Mouse (Mus musculus) liver, postnatal 0 days (tissue): ENCODE results near the gene St5. TPM values are rescaled to one million over a fixed set of nuclear protein-coding genes. Genes with fewer than 3 reads are reported as not detected.
A peak's percentile ranks its signal among the peaks of the same experiment; 100 is the strongest.

ENCODE experiments used
- ATAC-seq: fragments of 200-750 bp; cut with Nextera tagmentation; 2 replicates; pipeline ENCODE4 v1.8.0; 2017; ENCODE audit warnings: mild to moderate bottlenecking, moderate library complexity
- DNase-seq: peaks from one replicate; pipeline ENCODE4 v3.0.0-alpha.2; 2016
- H3K27ac ChIP-seq: fragments of 300-500 bp; sonication (generic); 2 replicates; pipeline ENCODE4 v1.5.1; 2014; ENCODE audit warnings: antibody characterized with exemption, moderate library complexity, mild to moderate bottlenecking, low read depth
- H3K27me3 ChIP-seq: fragments of 300-500 bp; sonication (generic); 2 replicates; pipeline ENCODE4 v1.6.1; 2014; ENCODE audit warnings: low read length, control low read depth, mixed read lengths; ENCODE audit not compliant: insufficient read depth
- H3K36me3 ChIP-seq: fragments of 300-500 bp; sonication (generic); replicated peaks from 2 replicates; pipeline ENCODE4 v1.6.1; 2014; ENCODE audit warnings: mild to moderate bottlenecking, control low read depth, low read length, moderate library complexity, mixed read lengths; ENCODE audit not compliant: insufficient read depth
- H3K4me1 ChIP-seq: fragments of 300-500 bp; sonication (generic); 2 replicates; pipeline ENCODE4 v1.6.1; 2014; ENCODE audit warnings: antibody characterized with exemption, mild to moderate bottlenecking, control low read depth; ENCODE audit not compliant: insufficient read depth
- H3K4me2 ChIP-seq: fragments of 300-500 bp; sonication (generic); 2 replicates; pipeline ENCODE4 v1.6.1; 2014; ENCODE audit warnings: low read depth, mild to moderate bottlenecking, low read length, moderate library complexity, mixed read lengths
- H3K4me3 ChIP-seq: fragments of 300-500 bp; sonication (generic); 2 replicates; pipeline ENCODE4 v1.5.1; 2014; ENCODE audit warnings: low read depth, low read length
- H3K9ac ChIP-seq: fragments of 300-500 bp; sonication (generic); replicated peaks from 2 replicates; pipeline ENCODE4 v1.6.1; 2014; ENCODE audit warnings: mild to moderate bottlenecking, moderate library complexity
- H3K9me3 ChIP-seq: fragments of 300-500 bp; sonication (generic); 2 replicates; pipeline ENCODE4 v1.6.1; 2016; ENCODE audit warnings: mild to moderate bottlenecking, control low read depth, low read length, mixed read lengths
- CTCF ChIP-seq: sonication (generic); IDR thresholded peaks from 2 replicates; pipeline ENCODE4 v1.5.1; 2016; ENCODE audit warnings: antibody characterized with exemption, low read depth
- EP300 ChIP-seq: IDR thresholded peaks from 2 replicates; pipeline ENCODE4 v1.6.1; 2016; ENCODE audit warnings: antibody characterized with exemption, low read depth, mild to moderate bottlenecking
- WGBS: fragments of 180-500 bp; shearing (Covaris S2); extraction: QIAGEN DNeasy Blood & Tissue Kit; methylation state at CpG from one replicate; pipeline ENCODE4 v1.1.7; 2014; ENCODE audit not compliant: insufficient replicate concordance; 5-methylcytosine and 5-hydroxymethylcytosine counted together
- polyA plus RNA-seq: library from polyadenylated mRNA; unstranded; fragments of >200 nt; fragmentation: Nextera tagmentation; extraction: Ambion mirVana; gene quantifications from 2 replicates; pipeline ENCODE4 v1.2.1, GENCODE M21; 2015

Gene St5
- polyA plus RNA-seq, 1 experiment from 2014 or later = 33.9 TPM

GRCm38 (mm10) chr7:109602022-109602421 lies 101.4 kb downstream of the St5 start:
- no peak for TF ChIP-seq CTCF
- TF ChIP-seq EP300 = no peak
- Histone ChIP-seq H3K27ac (peak overlapping the region; percentile 98), H3K4me2 (peak overlapping the region; percentile 69), H3K27me3 (no peaks in the 10 kb centered on the region), H3K9ac (peak overlapping the region; percentile 74), H3K36me3 (no peaks in the 10 kb centered on the region), H3K4me3 (peak overlapping the region; percentile 34), H3K4me1 (peaks cover 41% of the 10 kb centered on the region), H3K9me3 (no peaks in the 10 kb centered on the region)
- DNase-seq (no peak), ATAC-seq (peak; percentile 22)

GRCm38 (mm10) chr7:109600702-109601101 lies 102.7 kb downstream of the St5 start:
- DNase-seq = peak; percentile 62
- whole genome bisulfite sequencing = 52% methylated on average over 3 of the region's 3 CpGs

DNA sequence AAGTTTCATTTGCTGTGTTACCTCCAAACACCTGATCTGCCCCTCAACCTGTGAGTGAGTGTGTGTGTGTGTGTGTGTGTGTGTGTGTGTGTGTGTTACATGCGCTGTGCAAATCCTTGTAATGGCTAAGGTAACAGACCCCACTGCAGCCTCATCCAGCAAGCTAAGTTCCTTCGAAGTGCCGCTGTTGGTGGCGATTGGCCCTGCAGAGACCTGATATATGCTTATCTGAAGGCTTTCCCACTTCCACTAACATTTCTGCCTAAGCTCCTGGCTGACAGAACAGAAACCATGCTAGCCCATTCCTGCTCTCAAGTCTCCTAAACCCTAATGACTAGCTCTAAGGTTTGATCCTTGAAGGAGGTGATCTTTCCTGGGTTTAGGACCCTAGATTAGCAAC lies 103.4 kb downstream of the St5 start:
- TF ChIP-seq CTCF = no peak
- TF ChIP-seq EP300 = 0 out of 2 replicates have a peak, but pooled peaks have one; percentile 12
- peak overlapping the region; percentile 68 for H3K9ac ChIP-seq
- peak overlapping the region; percentile 69 for H3K4me2 ChIP-seq
- H3K9me3 ChIP-seq = no peaks in the 10 kb centered on the region
- ATAC-seq = no peak
- WGBS = 34% methylated on average over 4 of the region's 4 CpGs
- H3K36me3 ChIP-seq = 0 out of 2 replicates have a peak, but pooled peaks cover 2% of the 10 kb centered on the region
- DNase-seq = no peak
- H3K4me1 ChIP-seq = peaks cover 42% of the 10 kb centered on the region
- H3K4me3 ChIP-seq = peak overlapping the region; percentile 34
- peak overlapping the region; percentile 98 for H3K27ac ChIP-seq
- no peaks in the 10 kb centered on the region for H3K27me3 ChIP-seq

More at GRCm38 (mm10) chr7:109600702-109601101, 102.7 kb downstream of the St5 start:
- peak overlapping the region; percentile 98 for H3K27ac ChIP-seq
- H3K36me3 ChIP-seq = 0 out of 2 replicates have a peak, but pooled peaks cover 2% of the 10 kb centered on the region
- peak overlapping the region; percentile 69 for H3K4me2 ChIP-seq
- peak overlapping the region; percentile 68 for H3K9ac ChIP-seq
- TF ChIP-seq CTCF = no peak
- TF ChIP-seq EP300 = peak; percentile 86
- H3K27me3 ChIP-seq = no peaks in the 10 kb centered on the region
- no peaks in the 10 kb centered on the region for H3K9me3 ChIP-seq
- ATAC-seq = peak; percentile 75
- H3K4me1 ChIP-seq = peaks cover 38% of the 10 kb centered on the region
- H3K4me3 ChIP-seq = peak overlapping the region; percentile 34

DNA sequence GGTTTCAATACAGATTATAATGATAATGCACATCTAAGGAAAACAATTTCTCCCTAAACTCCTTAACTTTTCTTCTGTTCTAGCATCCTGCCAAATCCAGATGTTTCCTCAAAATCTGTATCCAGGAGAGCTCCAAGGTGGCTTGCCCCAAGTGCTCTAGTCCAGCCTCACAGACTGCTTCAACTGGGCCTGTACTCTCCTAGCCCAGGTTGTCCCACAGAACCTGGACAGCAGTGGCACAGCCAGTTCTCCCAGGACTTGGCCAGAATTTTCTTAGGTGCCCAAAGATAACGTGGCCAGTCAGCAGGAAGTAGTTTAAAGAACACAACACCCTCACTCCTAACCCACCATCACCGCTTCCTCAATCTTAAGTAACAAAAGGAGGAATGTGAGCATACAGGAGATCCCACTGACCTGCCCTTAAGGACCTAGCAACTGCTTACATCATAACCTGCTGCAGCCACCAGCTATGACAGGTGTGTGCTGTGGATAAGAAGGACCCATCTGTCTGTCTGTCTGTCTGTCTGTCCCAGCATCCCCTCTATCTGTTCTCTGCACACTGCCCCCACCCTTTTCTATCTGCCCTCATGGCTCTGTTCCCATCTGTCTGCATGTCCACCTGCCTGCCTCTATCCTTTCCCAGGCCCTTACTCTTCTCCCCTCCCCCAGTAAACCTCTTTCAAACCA lies 108.4 kb downstream of the St5 start:
- Histone ChIP-seq H3K36me3 (0 out of 2 replicates have a peak, but pooled peaks cover 2% of the 10 kb centered on the region), H3K27ac (peak overlapping the region; percentile 61), H3K9me3 (no peaks in the 10 kb centered on the region), H3K27me3 (no peaks in the 10 kb centered on the region), H3K9ac (peak overlapping the region; percentile 27; the same call in 1 of the 2 replicates), H3K4me3 (no peak overlapping the region), H3K4me1 (peaks cover 55% of the 10 kb centered on the region), H3K4me2 (peak overlapping the region; percentile 30)
- 60% methylated on average over 2 of the region's 2 CpGs for WGBS
- TF ChIP-seq EP300 (peak; percentile 97), CTCF (no peak)
- DNase-seq = peak; percentile 58
- ATAC-seq = peak; percentile 86

- H3K4me3 ChIP-seq = no peak overlapping the region
- no peak for ATAC-seq
- H3K9me3 ChIP-seq = no peaks in the 10 kb centered on the region
- no peak for DNase-seq
- no peak overlapping the region for H3K9ac ChIP-seq
- H3K4me2 ChIP-seq = peak overlapping the region; percentile 5; the same call in 1 of the 2 replicates
- H3K36me3 ChIP-seq = 0 out of 2 replicates have a peak, but pooled peaks cover 2% of the 10 kb centered on the region
- H3K27ac ChIP-seq = peak overlapping the region; percentile 61; the same call in 1 of the 2 replicates
- TF ChIP-seq EP300 (peak; percentile 79; the same call in 1 of the 2 replicates), CTCF (no peak)
- H3K27me3 ChIP-seq = no peaks in the 10 kb centered on the region
- H3K4me1 ChIP-seq = peaks cover 51% of the 10 kb centered on the region
Observed at GRCm38 (mm10) chr7:109593992-109594391, 109.4 kb downstream of the St5 start.

- ATAC-seq (no peak), DNase-seq (no peak)
- H3K27ac ChIP-seq = peak overlapping the region; percentile 44
- no peak overlapping the region for H3K9ac ChIP-seq
- TF ChIP-seq EP300 (no peak), CTCF (no peak)
- WGBS = 53% methylated on average over 4 of the region's 4 CpGs
- no peak overlapping the region for H3K4me3 ChIP-seq
- H3K4me2 ChIP-seq = no peak overlapping the region
- H3K9me3 ChIP-seq = no peaks in the 10 kb centered on the region
- peaks cover 55% of the 10 kb centered on the region for H3K4me1 ChIP-seq
- no peaks in the 10 kb centered on the region for H3K27me3 ChIP-seq
- H3K36me3 ChIP-seq = 0 out of 2 replicates have a peak, but pooled peaks cover 2% of the 10 kb centered on the region
Observed at GRCm38 (mm10) chr7:109592184-109592583, 111.2 kb downstream of the St5 start.
